Mouse (Mus musculus) liver, embryonic 11.5 days (tissue): Measurements from ENCODE around the gene Olfr782. TPM values are rescaled to one million over a fixed set of nuclear protein-coding genes. Genes with fewer than 3 reads are reported as not detected.

Source experiments
- ATAC-seq: fragments of 200-750 bp; cut with Nextera tagmentation; replicated peaks from 2 replicates; pipeline ENCODE4 v1.8.0; 2017; ENCODE audit warnings: moderate number of reproducible peaks, mild to moderate bottlenecking, moderate TSS enrichment, moderate library complexity; ENCODE audit not compliant: low FRiP score
- DNase-seq: peaks from one replicate; pipeline ENCODE4 v3.0.0-alpha.2; 2017; ENCODE audit warnings: low spot score
- H3K27ac ChIP-seq: fragments of 300-500 bp; sonication (generic); 2 replicates; pipeline ENCODE4 v1.5.1; 2014; ENCODE audit warnings: mild to moderate bottlenecking, low read depth, low read length, control low read depth
- H3K27me3 ChIP-seq: fragments of 300-500 bp; sonication (generic); replicated peaks from 2 replicates; pipeline ENCODE4 v1.6.1; 2014; ENCODE audit warnings: low read length, mixed read lengths; ENCODE audit not compliant: control insufficient read depth, insufficient read depth
- H3K36me3 ChIP-seq: fragments of 300-500 bp; sonication (generic); 2 replicates; pipeline ENCODE4 v1.6.1; 2014; ENCODE audit warnings: mild to moderate bottlenecking, low read length, moderate library complexity, mixed read lengths; ENCODE audit not compliant: control insufficient read depth, insufficient read depth
- H3K4me1 ChIP-seq: fragments of 300-500 bp; sonication (generic); replicated peaks from 2 replicates; pipeline ENCODE4 v1.6.1; 2014; ENCODE audit warnings: low read length, mixed read lengths; ENCODE audit not compliant: control insufficient read depth, insufficient read depth
- H3K4me2 ChIP-seq: fragments of 300-500 bp; sonication (generic); 2 replicates; pipeline ENCODE4 v1.6.1; 2014; ENCODE audit warnings: mild to moderate bottlenecking, control low read depth, moderate library complexity
- H3K4me3 ChIP-seq: fragments of 300-500 bp; sonication (generic); 2 replicates; pipeline ENCODE4 v1.5.1; 2014; ENCODE audit warnings: low read depth, low read length, control low read depth
- H3K9ac ChIP-seq: fragments of 300-500 bp; sonication (generic); 2 replicates; pipeline ENCODE4 v1.6.1; 2014; ENCODE audit warnings: low read depth, low read length, control low read depth
- H3K9me3 ChIP-seq: fragments of 300-500 bp; sonication (generic); 2 replicates; pipeline ENCODE4 v1.6.1; 2016; ENCODE audit warnings: low read length, inconsistent platforms, mixed read lengths; ENCODE audit not compliant: control insufficient read depth
- WGBS: fragments of 180-500 bp; shearing (Covaris S2); extraction: QIAGEN DNeasy Blood & Tissue Kit; methylation state at CpG from one replicate; pipeline ENCODE4 v1.1.7; 2014; 5-methylcytosine and 5-hydroxymethylcytosine counted together
- polyA plus RNA-seq: library from polyadenylated mRNA; unstranded; fragments of >200 nt; fragmentation: Nextera tagmentation; extraction: Ambion mirVana; gene quantifications from 2 replicates; pipeline ENCODE4 v1.2.1, GENCODE M21; 2014

Gene Olfr782
- polyA plus RNA-seq, 1 experiment from 2014 or later: not detected

GRCm38 (mm10) chr10:129383783-129384182, 35.1 kb downstream of the Olfr782 start, which contains the start of gene Olfr784:
Gene Olfr784 (plus strand): TSS chr10:129384083.
- Histone ChIP-seq H3K27me3 (no peaks in the 10 kb centered on the region), H3K27ac (no peak within 1 kb of the TSS), H3K36me3 (no peaks in the 10 kb centered on the region), H3K9ac (no peak within 1 kb of the TSS), H3K4me3 (no peak within 1 kb of the TSS), H3K4me2 (no peak within 1 kb of the TSS), H3K4me1 (no peaks in the 10 kb centered on the region), H3K9me3 (no peaks in the 10 kb centered on the region)
- ATAC-seq (no peak), DNase-seq (no peak)

GRCm38 (mm10) chr10:129400892-129401291, 52.2 kb downstream of the Olfr782 start:
- Histone ChIP-seq H3K4me3 (no peak overlapping the region), H3K36me3 (no peaks in the 10 kb centered on the region), H3K9me3 (no peaks in the 10 kb centered on the region), H3K27me3 (no peaks in the 10 kb centered on the region), H3K9ac (no peak overlapping the region), H3K4me2 (no peak overlapping the region), H3K27ac (no peak overlapping the region), H3K4me1 (no peaks in the 10 kb centered on the region)
- no peak for DNase-seq
- 45% methylated on average over 5 of the region's 5 CpGs for WGBS
- no peak for ATAC-seq

Other genes with a start within 250 kb of the Olfr782 start
- gene Olfr768, start 249.5 kb upstream of the Olfr782 start, polyA plus RNA-seq: not detected in 2 replicates
- not detected in 2 replicates for gene Olfr769, start 231.0 kb upstream of the Olfr782 start, polyA plus RNA-seq
- not detected in 2 replicates for gene Olfr770, start 209.9 kb upstream of the Olfr782 start, polyA plus RNA-seq
- gene Olfr771, start 184.1 kb upstream of the Olfr782 start, polyA plus RNA-seq: not detected in 2 replicates
- not detected in 2 replicates for gene Olfr772, start 170.9 kb upstream of the Olfr782 start, polyA plus RNA-seq
- not detected in 2 replicates for gene Olfr773, start 161.4 kb upstream of the Olfr782 start, polyA plus RNA-seq
- not detected in 2 replicates for gene Olfr774, start 112.6 kb upstream of the Olfr782 start, polyA plus RNA-seq
- not detected in 2 replicates for gene Olfr775, start 100.4 kb upstream of the Olfr782 start, polyA plus RNA-seq
- gene Olfr776, start 89.7 kb upstream of the Olfr782 start, polyA plus RNA-seq: not detected in 2 replicates
- not detected in 2 replicates for gene Olfr777, start 77.4 kb upstream of the Olfr782 start, polyA plus RNA-seq
- gene Olfr780, start 30.7 kb upstream of the Olfr782 start, polyA plus RNA-seq: not detected in 2 replicates
- not detected in 2 replicates for gene Olfr781, start 20.0 kb upstream of the Olfr782 start, polyA plus RNA-seq
- gene Olfr784, start 35.2 kb downstream of the Olfr782 start, polyA plus RNA-seq: 0.07 TPM in 1 of 2 replicates, not detected in the other
- not detected in 2 replicates for gene Olfr785, start 56.6 kb downstream of the Olfr782 start, polyA plus RNA-seq
- not detected in 2 replicates for gene Olfr786, start 78.5 kb downstream of the Olfr782 start, polyA plus RNA-seq
- gene Olfr787, start 113.0 kb downstream of the Olfr782 start, polyA plus RNA-seq: not detected in 2 replicates
- gene Olfr788, start 122.1 kb downstream of the Olfr782 start, polyA plus RNA-seq: not detected in 2 replicates
- not detected in 2 replicates for gene Olfr789, start 135.9 kb downstream of the Olfr782 start, polyA plus RNA-seq
- not detected in 2 replicates for gene Olfr790, start 149.6 kb downstream of the Olfr782 start, polyA plus RNA-seq
- not detected in 2 replicates for gene Olfr791, start 172.9 kb downstream of the Olfr782 start, polyA plus RNA-seq
- gene Olfr792, start 190.3 kb downstream of the Olfr782 start, polyA plus RNA-seq: not detected in 2 replicates
- not detected in 2 replicates for gene Olfr794, start 218.8 kb downstream of the Olfr782 start, polyA plus RNA-seq